18 mouse cellular contexts compared by ENCODE assay signal in genomic region chr15:102620765-102621164, GRCm38 (mm10). TPM values are rescaled to one million over a fixed set of nuclear protein-coding genes. Genes with fewer than 3 reads are reported as not detected.
"Had no signal": no experiment of that assay in that cellular context is flagged by ENCODE, and none has a peak within 500 bp of the region (broad histone marks: within the 10 kb centered on the region; RNA-seq: fewer than 3 reads in every experiment).

No protein-coding gene starts in this region.

- DNase-seq: kidney, adult 2 months; kidney, postnatal 14 days; left cerebral cortex, postnatal 4 days; retina, postnatal 1 day; right cerebral cortex, postnatal 4 days; spleen, adult 18-20 months; thymus, adult 2 months; thymus, postnatal 25 days had no signal

- ATAC-seq: midbrain, embryonic 15.5 days had no signal

- H3K9me3 ChIP-seq: kidney, embryonic 15.5 days; limb, embryonic 13.5 days; liver, embryonic 15.5 days; lung, embryonic 15.5 days; midbrain, embryonic 10.5 days; midbrain, embryonic 15.5 days; neural tube, embryonic 13.5 days had no signal

- H3K27me3 ChIP-seq: kidney, embryonic 15.5 days; limb, embryonic 13.5 days; liver, embryonic 15.5 days; lung, embryonic 15.5 days; midbrain, embryonic 15.5 days; neural tube, embryonic 13.5 days had no signal

- H3K9ac ChIP-seq: kidney, embryonic 15.5 days; limb, embryonic 13.5 days; liver, embryonic 15.5 days; lung, embryonic 15.5 days; midbrain, embryonic 15.5 days; neural tube, embryonic 13.5 days had no signal

- H3K36me3 ChIP-seq: liver, embryonic 15.5 days; lung, embryonic 15.5 days; midbrain, embryonic 15.5 days; neural tube, embryonic 13.5 days had no signal

- H3K27ac ChIP-seq: kidney, embryonic 15.5 days; limb, embryonic 13.5 days; liver, embryonic 15.5 days; lung, embryonic 15.5 days; midbrain, embryonic 10.5 days; midbrain, embryonic 15.5 days; neural tube, embryonic 13.5 days had no signal

- H3K4me2 ChIP-seq: kidney, embryonic 15.5 days; limb, embryonic 13.5 days; liver, embryonic 15.5 days; lung, embryonic 15.5 days; midbrain, embryonic 15.5 days; neural tube, embryonic 13.5 days had no signal

- H3K4me3 ChIP-seq: kidney, embryonic 15.5 days; limb, embryonic 13.5 days; liver, embryonic 15.5 days; lung, embryonic 15.5 days; midbrain, embryonic 10.5 days; midbrain, embryonic 15.5 days; neural tube, embryonic 13.5 days had no signal

RNA-seq across cellular contexts. Expression of gene Gm28047, which starts 4.1 kb away (rescaled TPM):
- total RNA-seq: liver, adult 2 months; megakaryocyte, adult 5-6 weeks had no signal
- polyA plus RNA-seq: kidney, adult 2 months; kidney, embryonic 15.5 days; limb, embryonic 13.5 days; liver, adult 2 months; liver, embryonic 15.5 days; lung, embryonic 15.5 days; midbrain, embryonic 10.5 days; midbrain, embryonic 15.5 days; neural tube, embryonic 13.5 days; stomach, embryonic 14.5 days; thymus, adult 2 months had no signal
